Mouse (Mus musculus) hindbrain, embryonic 16.5 days (tissue): ENCODE measurements around the gene Dppa5a. TPM values are rescaled to one million over a fixed set of nuclear protein-coding genes. Genes with fewer than 3 reads are reported as not detected.
A peak's percentile ranks its signal among the peaks of the same experiment; 100 is the strongest.
"Not testable (repeated sequence)": the region's sequence is repeated elsewhere in the genome, so short reads cannot be mapped to it uniquely, and the experiment has no call there.

Source experiments
- ATAC-seq: fragments of 200-750 bp; cut with Nextera tagmentation; 2 replicates; pipeline ENCODE4 v1.8.0; 2017; ENCODE audit warnings: moderate TSS enrichment, moderate library complexity
- H3K27ac ChIP-seq: fragments of 300-500 bp; sonication (generic); 2 replicates; pipeline ENCODE4 v1.5.1; 2014; ENCODE audit warnings: low read depth, mild to moderate bottlenecking, control low read depth, low read length, moderate library complexity
- H3K27me3 ChIP-seq: fragments of 300-500 bp; sonication (generic); replicated peaks from 2 replicates; pipeline ENCODE4 v1.6.1; 2014; ENCODE audit warnings: low read length; ENCODE audit not compliant: control insufficient read depth, insufficient read depth
- H3K36me3 ChIP-seq: fragments of 300-500 bp; sonication (generic); 2 replicates; pipeline ENCODE4 v1.6.1; 2014; ENCODE audit warnings: mild to moderate bottlenecking, low read length, moderate library complexity, mixed read lengths; ENCODE audit not compliant: control insufficient read depth, insufficient read depth
- H3K4me1 ChIP-seq: fragments of 300-500 bp; sonication (generic); 2 replicates; pipeline ENCODE4 v1.6.1; 2014; ENCODE audit warnings: low read depth, low read length; ENCODE audit not compliant: control insufficient read depth, insufficient read depth
- H3K4me2 ChIP-seq: fragments of 300-500 bp; sonication (generic); 2 replicates; pipeline ENCODE4 v1.6.1; 2014; ENCODE audit warnings: mild to moderate bottlenecking, low read length, control low read depth, moderate library complexity
- H3K4me3 ChIP-seq: fragments of 300-500 bp; sonication (generic); 2 replicates; pipeline ENCODE4 v1.5.1; 2014; ENCODE audit warnings: mild to moderate bottlenecking, low read length, control low read depth, moderate library complexity
- H3K9ac ChIP-seq: fragments of 300-500 bp; sonication (generic); 2 replicates; pipeline ENCODE4 v1.6.1; 2014; ENCODE audit warnings: low read depth, mild to moderate bottlenecking, control low read depth, low read length, moderate library complexity
- H3K9me3 ChIP-seq: fragments of 300-500 bp; sonication (generic); 2 replicates; pipeline ENCODE4 v1.6.1; 2014; ENCODE audit warnings: mild to moderate bottlenecking, low read length, moderate library complexity; ENCODE audit not compliant: control insufficient read depth
- WGBS: fragments of 180-500 bp; shearing (Covaris S2); extraction: QIAGEN DNeasy Blood & Tissue Kit; methylation state at CpG from one replicate; pipeline ENCODE4 v1.1.7; 2014; 5-methylcytosine and 5-hydroxymethylcytosine counted together
- polyA plus RNA-seq: library from polyadenylated mRNA; unstranded; fragments of >200 nt; fragmentation: Nextera tagmentation; extraction: Ambion mirVana; gene quantifications from 2 replicates; pipeline ENCODE4 v1.2.1, GENCODE M21; 2015

Dppa5a gene
- polyA plus RNA-seq, 1 experiment from 2014 or later = 6.4 TPM

DNA sequence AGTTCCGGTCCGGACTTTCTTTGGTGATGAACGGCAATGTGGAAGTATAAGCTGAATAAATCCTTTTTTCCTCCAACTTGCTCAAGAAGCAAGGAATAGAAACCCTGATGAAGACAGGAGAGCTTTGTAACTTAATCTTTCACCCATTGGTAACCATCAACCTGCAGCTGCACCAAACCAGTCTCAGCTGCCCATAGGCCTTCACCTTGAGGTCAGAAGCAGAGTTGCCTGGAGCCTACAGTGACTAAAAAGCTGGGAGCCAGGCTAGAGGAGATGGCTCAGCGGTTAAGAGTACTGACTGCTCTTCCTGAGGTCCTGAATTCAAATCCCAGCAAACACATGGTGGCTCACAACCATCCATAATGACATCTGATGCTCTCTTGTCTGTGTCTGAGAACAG is 25.5 kb downstream of the Dppa5a start:
- H3K4me1 ChIP-seq, H3K36me3 ChIP-seq, H3K27ac ChIP-seq, H3K9me3 ChIP-seq, H3K4me3 ChIP-seq, H3K27me3 ChIP-seq, H3K4me2 ChIP-seq, H3K9ac ChIP-seq, ATAC-seq: not testable (repeated sequence)
- WGBS = 94% methylated on average over 4 of the region's 4 CpGs

DNA sequence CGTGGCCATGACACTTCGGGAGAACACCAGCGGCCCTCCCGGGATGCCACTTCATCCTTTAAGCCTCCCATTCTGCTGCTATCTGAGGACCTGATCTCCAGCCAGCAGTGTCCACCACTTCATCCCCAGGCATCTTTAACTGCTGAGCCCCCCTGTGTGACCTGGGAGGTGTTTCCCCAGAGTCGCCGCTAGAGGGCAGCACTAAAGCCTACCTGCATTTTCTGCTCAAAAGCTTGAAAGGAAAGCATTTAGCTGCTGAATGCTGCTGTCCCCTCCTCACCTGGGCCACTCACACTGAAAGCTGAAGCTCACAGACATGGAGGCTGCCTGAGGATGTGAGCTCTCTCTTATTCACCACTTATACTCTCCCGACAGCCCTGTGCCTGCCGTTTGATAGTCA is 27.7 kb downstream of the Dppa5a start:
- H3K9ac ChIP-seq, H3K4me3 ChIP-seq, H3K36me3 ChIP-seq, H3K27ac ChIP-seq, H3K9me3 ChIP-seq, H3K27me3 ChIP-seq, H3K4me1 ChIP-seq: not testable (repeated sequence)
- H3K4me2 ChIP-seq = peak overlapping the region; percentile 23; the same call in 1 of the 2 replicates
- 11% methylated on average over 8 of the region's 8 CpGs for WGBS
- peak; percentile 56; the same call in 1 of the 2 replicates for ATAC-seq

DNA sequence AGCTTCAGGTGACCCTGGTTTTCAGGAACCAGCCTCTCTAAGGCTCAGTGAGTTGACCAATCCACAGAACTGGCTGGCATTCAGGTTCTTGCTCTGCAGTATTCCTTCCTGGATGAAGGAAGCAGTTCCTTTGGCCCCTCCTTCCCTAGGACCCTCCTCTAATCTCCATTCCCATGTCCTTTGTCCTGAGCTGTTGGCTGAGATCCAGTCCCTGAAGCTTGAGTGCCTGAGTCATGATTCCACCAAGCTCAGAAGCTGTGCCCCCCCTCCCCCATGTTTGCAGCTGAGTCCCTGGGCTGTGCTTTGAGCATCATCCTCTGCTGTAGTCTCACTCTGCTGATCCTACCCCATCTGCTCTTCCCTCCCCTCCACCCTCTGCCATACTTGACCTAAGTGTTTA is 30.9 kb downstream of the Dppa5a start:
- not testable (repeated sequence) for ATAC-seq, H3K36me3 ChIP-seq, H3K4me3 ChIP-seq, H3K9me3 ChIP-seq, H3K4me2 ChIP-seq, H3K27me3 ChIP-seq, H3K27ac ChIP-seq, H3K9ac ChIP-seq, H3K4me1 ChIP-seq

DNA sequence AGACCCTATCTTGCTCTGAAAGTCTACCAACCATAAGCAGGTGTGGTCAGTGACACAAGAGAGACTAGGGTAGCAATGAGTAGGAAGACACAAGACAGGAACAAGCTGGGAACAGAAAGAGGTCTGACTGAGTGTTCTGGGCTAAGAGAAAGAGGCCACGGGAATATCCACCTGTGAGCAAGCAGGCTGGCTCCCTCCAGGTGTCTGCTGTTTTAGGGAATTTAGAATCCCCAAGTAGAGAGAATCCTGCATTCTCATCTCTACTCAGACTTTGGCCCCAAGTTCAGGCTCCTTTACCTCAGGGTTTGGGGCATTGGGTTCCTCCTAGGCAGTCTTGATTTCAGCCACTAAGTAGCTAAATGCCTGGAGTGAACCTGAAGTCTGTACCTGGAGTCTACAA is 40.7 kb downstream of the Dppa5a start, which contains the start of gene Omt2b:
Gene Omt2b (plus strand): TSS at position 301 of the 400 bp plus-strand sequence.
- H3K4me2 ChIP-seq, H3K9ac ChIP-seq, H3K36me3 ChIP-seq, H3K9me3 ChIP-seq, H3K4me1 ChIP-seq, ATAC-seq, H3K27ac ChIP-seq, H3K4me3 ChIP-seq, H3K27me3 ChIP-seq: not testable (repeated sequence)
- WGBS = 60% methylated on average over 1 of the region's 1 CpGs

DNA sequence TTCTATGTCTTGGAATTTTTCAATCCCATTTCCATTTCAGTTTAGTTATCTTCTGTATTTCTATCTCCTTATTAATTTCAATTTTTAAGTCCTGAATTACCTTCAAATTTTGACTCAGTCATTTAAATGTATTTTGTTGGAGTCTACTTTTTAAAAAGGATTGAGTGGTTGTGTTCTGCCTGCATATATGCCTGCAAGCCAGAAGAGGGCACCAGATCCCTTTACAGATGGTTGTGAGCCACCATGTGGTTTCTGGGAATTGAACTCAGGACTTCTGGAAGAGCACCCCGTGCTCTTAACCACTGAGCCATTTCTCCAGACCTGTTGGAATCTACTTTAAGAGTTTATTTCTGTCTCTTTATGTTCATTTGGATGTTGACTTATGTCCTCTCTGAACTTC is 48.5 kb downstream of the Dppa5a start:
- no peak overlapping the region for H3K4me2 ChIP-seq
- H3K36me3 ChIP-seq = no peaks in the 10 kb centered on the region
- WGBS = 38% methylated on average over 1 of the region's 1 CpGs
- H3K27ac ChIP-seq = no peak overlapping the region
- no peaks in the 10 kb centered on the region for H3K27me3 ChIP-seq
- no peak for ATAC-seq
- no peaks in the 10 kb centered on the region for H3K9me3 ChIP-seq
- no peaks in the 10 kb centered on the region for H3K4me1 ChIP-seq
- no peak overlapping the region for H3K4me3 ChIP-seq
- no peak overlapping the region for H3K9ac ChIP-seq

Other genes starting within 250 kb of the Dppa5a start
- 28.5 and 30.6 TPM in 2 replicates for gene Gsta4, start 185.4 kb downstream of the Dppa5a start, polyA plus RNA-seq
- gene Gsta1, start 137.5 kb downstream of the Dppa5a start, polyA plus RNA-seq = not detected in 2 replicates
- not detected in 2 replicates for gene Gm3776, start 111.0 kb downstream of the Dppa5a start, polyA plus RNA-seq
- not detected in 2 replicates for gene Gm10639, start 78.3 kb downstream of the Dppa5a start, polyA plus RNA-seq
- gene Omt2a, start 53.4 kb downstream of the Dppa5a start, polyA plus RNA-seq = not detected in 2 replicates
- not detected in 2 replicates for gene Omt2b, start 40.6 kb downstream of the Dppa5a start, polyA plus RNA-seq
- gene Gsta2, start 12.4 kb downstream of the Dppa5a start, polyA plus RNA-seq = not detected in 2 replicates
- 4.8 TPM in 2 replicates for gene Ooep, start 10.5 kb upstream of the Dppa5a start, polyA plus RNA-seq
- gene Ddx43, start 27.6 kb upstream of the Dppa5a start, polyA plus RNA-seq = 0.29 and 0.44 TPM in 2 replicates
- gene Cgas, start 75.1 kb upstream of the Dppa5a start, polyA plus RNA-seq = 0.54 and 0.79 TPM in 2 replicates
- 27.9 and 30.0 TPM in 2 replicates for gene Mto1, start 80.0 kb upstream of the Dppa5a start, polyA plus RNA-seq
- 1.8 and 2.3 TPM in 2 replicates for gene Gm17324, start 80.6 kb upstream of the Dppa5a start, polyA plus RNA-seq
- 2,954 and 2,983 TPM in 2 replicates for gene Eef1a1, start 121.0 kb upstream of the Dppa5a start, polyA plus RNA-seq
- 15.6 and 15.8 TPM in 2 replicates for gene Slc17a5, start 219.9 kb upstream of the Dppa5a start, polyA plus RNA-seq
- gene Cd109, start 247.4 kb upstream of the Dppa5a start, polyA plus RNA-seq = 0.95 and 2.0 TPM in 2 replicates